Mouse (Mus musculus) brain, embryonic 14.5 days (tissue): ENCODE measurements at regions not wholly inside any gene's neighbourhood (a gene's known extent, or its start where the extent isn't known, plus 50 kb on each side); places are given as distances from the start of the nearest gene placed in this dataset.

Experiments
- CTCF ChIP-seq: fragments of 200-500 bp; IDR thresholded peaks from 2 replicates; pipeline ENCODE4 v1.5.1; 2012; ENCODE audit warnings: inconsistent platforms, mild to moderate bottlenecking, moderate library complexity, borderline replicate concordance; ENCODE audit not compliant: insufficient read depth, insufficient read length; ENCODE audit errors: extremely low read depth
- POLR2A ChIP-seq: fragments of 200-500 bp; IDR thresholded peaks from 2 replicates; pipeline ENCODE4 v1.6.1; 2012; ENCODE audit warnings: mild to moderate bottlenecking, inconsistent platforms, borderline replicate concordance; ENCODE audit not compliant: poor library complexity, insufficient read depth, insufficient read length, severe bottlenecking; ENCODE audit errors: extremely low read depth

GRCm38 (mm10) chr13:63988263-63988662, 100.8 kb downstream of the Hsd17b3 start:
- TF ChIP-seq POLR2A = no peak
- TF ChIP-seq CTCF = no peak
